Mouse (Mus musculus) bone marrow, adult 2 months (tissue): ENCODE data around the gene Lrch1.
A peak's percentile ranks its signal among the peaks of the same experiment; 100 is the strongest.

Experiments
- CTCF ChIP-seq: fragments of 200-500 bp; IDR thresholded peaks from 2 replicates; pipeline ENCODE4 v1.5.1; 2011; ENCODE audit warnings: low read length, control low read depth; ENCODE audit not compliant: control insufficient read depth, insufficient read depth
- POLR2A ChIP-seq: fragments of 200-500 bp; IDR thresholded peaks from 2 replicates; pipeline ENCODE4 v1.6.1; 2011; ENCODE audit warnings: low read depth, mild to moderate bottlenecking, control low read depth, low read length, borderline replicate concordance; ENCODE audit not compliant: control insufficient read depth

DNA sequence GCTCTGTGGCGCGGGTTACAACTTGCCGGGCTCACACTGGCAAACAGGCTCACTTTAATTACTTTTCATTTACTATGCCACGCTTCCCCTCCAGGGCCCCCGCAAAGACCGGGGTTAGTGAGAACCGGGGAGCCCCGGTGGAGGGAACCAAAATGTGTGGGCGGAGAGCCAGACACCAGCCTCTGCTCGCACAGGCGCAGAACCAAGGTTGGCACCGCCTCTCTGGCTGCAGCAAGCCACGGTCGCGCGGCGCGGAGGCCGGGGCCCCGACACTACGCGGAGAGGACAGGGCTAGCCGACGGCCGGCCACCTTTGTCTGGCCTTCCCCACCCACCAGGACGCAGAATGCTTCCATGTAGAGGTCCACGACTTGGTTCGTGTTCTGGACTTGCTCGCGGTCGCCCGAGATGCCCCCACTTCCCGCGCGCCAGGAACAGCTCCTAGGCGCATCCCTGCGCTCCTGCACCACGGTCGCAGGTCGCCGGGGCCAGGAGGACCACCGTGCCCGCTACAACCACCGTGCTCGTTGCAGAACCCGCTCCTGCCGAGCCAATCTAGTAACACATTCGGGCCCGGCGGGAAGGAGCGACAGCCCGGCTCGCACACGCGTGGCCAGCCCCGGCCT, 813 bp downstream of the Lrch1 start:
- TF ChIP-seq CTCF (no peak), POLR2A (peak; percentile 59; the same call in 1 of the 2 replicates)
